ENCODE assay signal across 24 mouse cellular contexts in genomic region chr8:123122059-123122458, GRCm38 (mm10). TPM values are rescaled to one million over a fixed set of nuclear protein-coding genes. Genes with fewer than 3 reads are reported as not detected.
DNase-seq lines count a peak whose midpoint lies in the region; ATAC-seq and TF ChIP-seq lines count a peak whose summit lies in the region.
"Had no signal": no experiment of that assay in that cellular context is flagged by ENCODE, and none has a peak within 500 bp of the region (broad histone marks: within the 10 kb centered on the region; RNA-seq: fewer than 3 reads in every experiment).

No protein-coding gene starts in this region.

- H3K9me3 ChIP-seq in embryonic facial prominence, embryonic 14.5 days (ENCODE audit: control insufficient read depth, low read length): no peaks in the 10 kb centered on the region
- H3K9me3 ChIP-seq in embryonic facial prominence, embryonic 10.5 days: no peaks in the 10 kb centered on the region
- no peaks in the 10 kb centered on the region for H3K9me3 ChIP-seq in kidney, embryonic 16.5 days (ENCODE audit: low read length)
- no peaks in the 10 kb centered on the region for H3K9me3 ChIP-seq in kidney, embryonic 15.5 days (replicated peaks)
- no peaks in the 10 kb centered on the region for H3K9me3 ChIP-seq in limb, embryonic 13.5 days
- H3K9me3 ChIP-seq: embryonic facial prominence, embryonic 15.5 days; forebrain, embryonic 10.5 days; G1E; heart, embryonic 13.5 days; hindbrain, embryonic 15.5 days had no signal

- H3K4me3 ChIP-seq in embryonic facial prominence, embryonic 14.5 days (ENCODE audit: low read depth, low read length): no peak overlapping the region
- no peak overlapping the region for H3K4me3 ChIP-seq in embryonic facial prominence, embryonic 10.5 days
- H3K4me3 ChIP-seq in kidney, embryonic 16.5 days (ENCODE audit: low read length): no peak overlapping the region
- H3K4me3 ChIP-seq in kidney, embryonic 15.5 days (replicated peaks): no peak overlapping the region
- H3K4me3 ChIP-seq in layer of hippocampus, adult 2 months: no peak overlapping the region
- no peak overlapping the region for H3K4me3 ChIP-seq in limb, embryonic 13.5 days
- H3K4me3 ChIP-seq: embryonic facial prominence, embryonic 15.5 days; erythroblast, embryonic 14.5 days; forebrain, embryonic 10.5 days; heart, adult 2 months; heart, embryonic 13.5 days; hindbrain, embryonic 15.5 days had no signal

- H3K27ac ChIP-seq in embryonic facial prominence, embryonic 14.5 days (replicated peaks; ENCODE audit: low read depth, low read length): no peak overlapping the region
- H3K27ac ChIP-seq in embryonic facial prominence, embryonic 10.5 days (replicated peaks): no peak overlapping the region
- no peak overlapping the region for H3K27ac ChIP-seq in kidney, embryonic 16.5 days (ENCODE audit: low read length)
- H3K27ac ChIP-seq in kidney, embryonic 15.5 days: no peak overlapping the region
- H3K27ac ChIP-seq in layer of hippocampus, adult 2 months: peak overlapping the region; percentile 43; the same call in 1 of the 2 replicates
- no peak overlapping the region for H3K27ac ChIP-seq in limb, embryonic 13.5 days
- H3K27ac ChIP-seq: embryonic facial prominence, embryonic 15.5 days; forebrain, embryonic 10.5 days; heart, adult 2 months; heart, embryonic 13.5 days; hindbrain, embryonic 15.5 days had no signal

- WGBS in embryonic facial prominence, embryonic 14.5 days: 53% methylated on average over 9 of the region's 9 CpGs
- 70% methylated on average over 9 of the region's 9 CpGs for WGBS in embryonic facial prominence, embryonic 10.5 days
- WGBS in kidney, embryonic 16.5 days: 38% methylated on average over 9 of the region's 9 CpGs
- WGBS in kidney, embryonic 15.5 days: 26% methylated on average over 9 of the region's 9 CpGs
- 60% methylated on average over 9 of the region's 9 CpGs for WGBS in limb, embryonic 13.5 days

- DNase-seq in embryonic facial prominence, embryonic 14.5 days (ENCODE audit: low spot score): no peak
- no peak for DNase-seq in embryonic facial prominence, embryonic 10.5 days (ENCODE audit: low spot score)
- DNase-seq in layer of hippocampus, adult 2 months (ENCODE audit: low spot score in 2 of 2): no peak
- no peak for DNase-seq in layer of hippocampus, postnatal 14 days (ENCODE audit: low spot score in 2 of 2)
- DNase-seq in Muller cell, postnatal 12 days (ENCODE audit: inconsistent ontology term): no peak
- DNase-seq: adrenal gland, postnatal 10 days; B cell, adult 2 months; cerebellum, adult 11-12 months; cerebellum, adult 9-10 months; cerebellum, postnatal 25 days; gastrocnemius, postnatal 14 days; heart, adult 2 months; heart, postnatal 36 days had no signal

- peaks cover 31% of the 10 kb centered on the region for H3K27me3 ChIP-seq in embryonic facial prominence, embryonic 14.5 days (replicated peaks; ENCODE audit: control insufficient read depth, insufficient read depth, low read length)
- peaks cover 95% of the 10 kb centered on the region for H3K27me3 ChIP-seq in embryonic facial prominence, embryonic 10.5 days (replicated peaks; ENCODE audit: low read depth, poor library complexity, severe bottlenecking)
- peaks cover 35% of the 10 kb centered on the region for H3K27me3 ChIP-seq in kidney, embryonic 16.5 days (ENCODE audit: insufficient read depth, low read length)
- peaks cover 59% of the 10 kb centered on the region for H3K27me3 ChIP-seq in kidney, embryonic 15.5 days
- peaks cover 78% of the 10 kb centered on the region for H3K27me3 ChIP-seq in limb, embryonic 13.5 days

- no peak overlapping the region for H3K4me2 ChIP-seq in embryonic facial prominence, embryonic 14.5 days (ENCODE audit: low read depth, low read length)
- H3K4me2 ChIP-seq in kidney, embryonic 16.5 days (replicated peaks; ENCODE audit: low read depth, low read length): no peak overlapping the region
- H3K4me2 ChIP-seq in kidney, embryonic 15.5 days: no peak overlapping the region
- H3K4me2 ChIP-seq in limb, embryonic 13.5 days (replicated peaks): no peak overlapping the region
- H3K4me2 ChIP-seq: embryonic facial prominence, embryonic 15.5 days; heart, embryonic 13.5 days; hindbrain, embryonic 15.5 days had no signal

- no peak for TF ChIP-seq CTCF in layer of hippocampus, adult 2 months (conservative IDR thresholded peaks at IDR 0.05)

- 0 out of 2 replicates have a peak overlapping the region, but pooled peaks have one; percentile 14 for H3K9ac ChIP-seq in embryonic facial prominence, embryonic 14.5 days (ENCODE audit: low read depth, low read length)
- no peak overlapping the region for H3K9ac ChIP-seq in kidney, embryonic 16.5 days (replicated peaks; ENCODE audit: low read length)
- no peak overlapping the region for H3K9ac ChIP-seq in kidney, embryonic 15.5 days
- H3K9ac ChIP-seq in limb, embryonic 13.5 days: 0 out of 2 replicates have a peak overlapping the region, but pooled peaks have one; percentile 8
- H3K9ac ChIP-seq: embryonic facial prominence, embryonic 15.5 days; heart, embryonic 13.5 days; hindbrain, embryonic 15.5 days had no signal

- H3K4me1 ChIP-seq in embryonic facial prominence, embryonic 14.5 days (ENCODE audit: control insufficient read depth, insufficient read depth, low read length): peaks cover 18% of the 10 kb centered on the region
- H3K4me1 ChIP-seq in embryonic facial prominence, embryonic 10.5 days: peaks cover 39% of the 10 kb centered on the region
- peaks cover 22% of the 10 kb centered on the region for H3K4me1 ChIP-seq in kidney, embryonic 16.5 days (ENCODE audit: insufficient read depth, low read length)
- peaks cover 33% of the 10 kb centered on the region for H3K4me1 ChIP-seq in kidney, embryonic 15.5 days
- peaks cover 27% of the 10 kb centered on the region for H3K4me1 ChIP-seq in limb, embryonic 13.5 days

- ATAC-seq in embryonic facial prominence, embryonic 14.5 days (ENCODE audit: low read depth): no peak
- ATAC-seq in kidney, embryonic 16.5 days (ENCODE audit: low FRiP score, low TSS enrichment): 0 out of 2 replicates have a peak, but pooled peaks have one; percentile 16
- no peak for ATAC-seq in kidney, embryonic 15.5 days (replicated peaks; ENCODE audit: low FRiP score)
- no peak for ATAC-seq in limb, embryonic 13.5 days (ENCODE audit: low FRiP score, low read depth)
- ATAC-seq: CD4-positive, CD25-positive, alpha-beta regulatory T cell, adult 4 months; forebrain, embryonic 14.5 days had no signal

- H3K36me3 ChIP-seq in embryonic facial prominence, embryonic 14.5 days (ENCODE audit: control insufficient read depth, insufficient read depth, low read length): no peaks in the 10 kb centered on the region
- H3K36me3 ChIP-seq in embryonic facial prominence, embryonic 10.5 days (replicated peaks): no peaks in the 10 kb centered on the region
- no peaks in the 10 kb centered on the region for H3K36me3 ChIP-seq in kidney, embryonic 16.5 days (ENCODE audit: insufficient read depth, low read length)
- no peaks in the 10 kb centered on the region for H3K36me3 ChIP-seq in kidney, embryonic 15.5 days
- H3K36me3 ChIP-seq in limb, embryonic 13.5 days: no peaks in the 10 kb centered on the region
- H3K36me3 ChIP-seq: embryonic facial prominence, embryonic 15.5 days; forebrain, embryonic 10.5 days; heart, embryonic 13.5 days; hindbrain, embryonic 15.5 days had no signal

RNA-seq across cellular contexts. Expression of gene Cpne7, which starts 4.9 kb away (rescaled TPM):
- 1.4 and 2.0 TPM in 2 replicates for polyA plus RNA-seq in embryonic facial prominence, embryonic 14.5 days (2014; fragmentation: Nextera tagmentation; extraction: Ambion mirVana)
- 1.8 and 2.0 TPM in 2 replicates for polyA plus RNA-seq in embryonic facial prominence, embryonic 10.5 days (2016; fragmentation: Nextera tagmentation; extraction: Ambion mirVana)
- 1.8 and 2.1 TPM in 2 replicates for polyA plus RNA-seq in kidney, embryonic 16.5 days (2015; fragmentation: Nextera tagmentation; extraction: Ambion mirVana)
- polyA plus RNA-seq in kidney, embryonic 15.5 days (2015; fragmentation: Nextera tagmentation; extraction: Ambion mirVana): 0.63 and 1.0 TPM in 2 replicates
- total RNA-seq in layer of hippocampus, adult 2 months (2021): 100 to 1,000 TPM; 257 to 313 TPM
- total RNA-seq in layer of hippocampus, postnatal 14 days (2021): 100 to 1,000 TPM; 319 to 359 TPM
- polyA plus RNA-seq in limb, embryonic 13.5 days (2015; fragmentation: Nextera tagmentation; extraction: Ambion mirVana): 0.64 and 0.72 TPM in 2 replicates

RNA-seq across cellular contexts. Expression of gene Rpl13, which starts 19.9 kb away (rescaled TPM):
- polyA plus RNA-seq in embryonic facial prominence, embryonic 14.5 days (2014; fragmentation: Nextera tagmentation; extraction: Ambion mirVana): 1,761 and 1,789 TPM in 2 replicates
- 1,419 and 1,432 TPM in 2 replicates for polyA plus RNA-seq in embryonic facial prominence, embryonic 10.5 days (2016; fragmentation: Nextera tagmentation; extraction: Ambion mirVana)
- polyA plus RNA-seq in kidney, embryonic 16.5 days (2015; fragmentation: Nextera tagmentation; extraction: Ambion mirVana): 1,084 and 1,349 TPM in 2 replicates
- polyA plus RNA-seq in kidney, embryonic 15.5 days (2015; fragmentation: Nextera tagmentation; extraction: Ambion mirVana): 1,386 and 1,404 TPM in 2 replicates
- 100 to 1,000 TPM; 418 to 466 TPM for total RNA-seq in layer of hippocampus, adult 2 months (2021)
- total RNA-seq in layer of hippocampus, postnatal 14 days (2021): 100 to 1,000 TPM; 390 to 435 TPM
- polyA plus RNA-seq in limb, embryonic 13.5 days (2015; fragmentation: Nextera tagmentation; extraction: Ambion mirVana): 1,375 and 1,469 TPM in 2 replicates

RNA-seq across cellular contexts. Expression of gene Sult5a1, which starts 36.1 kb away (rescaled TPM):
- 27.9 and 33.5 TPM in 2 replicates for polyA plus RNA-seq in embryonic facial prominence, embryonic 14.5 days (2014; fragmentation: Nextera tagmentation; extraction: Ambion mirVana)
- 8.2 and 8.5 TPM in 2 replicates for polyA plus RNA-seq in embryonic facial prominence, embryonic 10.5 days (2016; fragmentation: Nextera tagmentation; extraction: Ambion mirVana)
- polyA plus RNA-seq in kidney, embryonic 16.5 days (2015; fragmentation: Nextera tagmentation; extraction: Ambion mirVana): 10.5 and 12.6 TPM in 2 replicates
- 9.5 and 12.7 TPM in 2 replicates for polyA plus RNA-seq in kidney, embryonic 15.5 days (2015; fragmentation: Nextera tagmentation; extraction: Ambion mirVana)
- 1 to 10 TPM; 2.0 to 2.8 TPM for total RNA-seq in layer of hippocampus, adult 2 months (2021)
- 1 to 10 TPM; 2.2 to 2.9 TPM for total RNA-seq in layer of hippocampus, postnatal 14 days (2021)
- polyA plus RNA-seq in limb, embryonic 13.5 days (2015; fragmentation: Nextera tagmentation; extraction: Ambion mirVana): 26.1 and 30.6 TPM in 2 replicates
- polyA plus RNA-seq: G1E had no signal

RNA-seq across cellular contexts. Expression of gene Spg7, which starts 59.3 kb away (rescaled TPM):
- 36.5 and 41.2 TPM in 2 replicates for polyA plus RNA-seq in embryonic facial prominence, embryonic 14.5 days (2014; fragmentation: Nextera tagmentation; extraction: Ambion mirVana)
- 51.3 and 54.5 TPM in 2 replicates for polyA plus RNA-seq in embryonic facial prominence, embryonic 10.5 days (2016; fragmentation: Nextera tagmentation; extraction: Ambion mirVana)
- polyA plus RNA-seq in kidney, embryonic 16.5 days (2015; fragmentation: Nextera tagmentation; extraction: Ambion mirVana): 56.6 and 59.1 TPM in 2 replicates
- polyA plus RNA-seq in kidney, embryonic 15.5 days (2015; fragmentation: Nextera tagmentation; extraction: Ambion mirVana): 48.9 and 52.5 TPM in 2 replicates
- 10 to 100 TPM; 63.4 to 66.3 TPM for total RNA-seq in layer of hippocampus, adult 2 months (2021)
- 10 to 100 TPM; 64.7 to 81.9 TPM for total RNA-seq in layer of hippocampus, postnatal 14 days (2021)
- polyA plus RNA-seq in limb, embryonic 13.5 days (2015; fragmentation: Nextera tagmentation; extraction: Ambion mirVana): 40.8 and 41.5 TPM in 2 replicates

Comparison
In these comparisons a context has a peak if more than half of its experiments do, and no peak if none do; other contexts are left out.
1. H3K9ac ChIP-seq: peak in embryonic facial prominence, embryonic 14.5 days (single experiment) and limb, embryonic 13.5 days (single experiment); none in kidney, embryonic 16.5 days (single experiment) and kidney, embryonic 15.5 days (single experiment).